Mouse (Mus musculus) megakaryocyte, embryonic 14.5 days (primary cell): ENCODE data around the gene Gpc6.

ENCODE experiments used
- FLI1 ChIP-seq: IDR thresholded peaks from 2 replicates; pipeline ENCODE4 v1.6.1; 2012; ENCODE audit warnings: low read length, inconsistent platforms, mixed read lengths
- GATA1 ChIP-seq: IDR thresholded peaks from 3 replicates; pipeline ENCODE4 v1.6.1; 2012; ENCODE audit warnings: mixed read lengths, low read length, inconsistent platforms, borderline replicate concordance

DNA sequence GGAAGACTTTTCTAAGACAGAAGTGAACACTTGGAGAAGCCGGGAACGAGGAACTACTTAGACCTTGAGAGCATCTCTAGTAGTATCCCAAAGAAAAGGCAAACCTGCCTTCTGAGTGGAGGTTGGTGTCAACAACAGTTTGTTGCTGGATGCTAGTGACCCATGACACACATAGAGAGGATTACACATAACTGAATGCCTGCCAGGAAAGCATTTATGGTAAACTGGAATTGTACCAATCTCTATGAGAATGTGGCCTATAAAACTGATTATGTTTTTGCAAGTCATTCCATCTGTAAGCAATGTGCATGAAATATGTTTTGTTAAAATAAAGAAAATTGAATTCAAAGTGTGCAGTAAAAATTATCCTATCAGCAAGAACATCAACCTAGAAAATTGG, 485.4 kb downstream of the Gpc6 start:
- TF ChIP-seq GATA1: no peak
- TF ChIP-seq FLI1: no peak
